ENCODE assay signal across 9 mouse cellular contexts in the genomic region with DNA sequence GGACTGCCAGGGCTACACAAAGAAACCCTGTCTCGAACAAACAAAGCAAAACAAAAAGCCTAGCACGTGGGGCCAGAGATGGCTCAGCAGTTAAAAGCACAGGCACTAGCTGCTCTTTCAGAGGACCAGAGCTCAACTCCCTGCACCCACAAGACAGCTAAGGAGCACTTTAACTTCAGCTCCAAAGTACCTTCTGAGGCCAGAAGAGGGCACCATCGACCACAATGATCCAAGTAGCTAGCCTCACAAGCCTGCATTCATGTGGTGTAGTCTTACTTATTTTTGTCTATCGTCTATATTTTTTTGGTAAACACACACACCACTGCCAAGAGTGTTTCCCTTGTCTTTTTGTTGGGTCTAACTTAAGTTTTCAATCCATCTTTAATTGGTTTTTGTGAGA. TPM values are rescaled to one million over a fixed set of nuclear protein-coding genes. Genes with fewer than 3 reads are reported as not detected.
DNase-seq lines count a peak whose midpoint lies in the region; ATAC-seq and TF ChIP-seq lines count a peak whose summit lies in the region.
"Had no signal": no experiment of that assay in that cellular context is flagged by ENCODE, and none has a peak within 500 bp of the region (broad histone marks: within the 10 kb centered on the region; RNA-seq: fewer than 3 reads in every experiment).

No protein-coding gene starts in this region.

- no peaks in the 10 kb centered on the region for H3K36me3 ChIP-seq in kidney, postnatal 0 days (ENCODE audit: insufficient read depth, low read length)
- no peaks in the 10 kb centered on the region for H3K36me3 ChIP-seq in kidney, embryonic 14.5 days (ENCODE audit: control insufficient read depth, insufficient read depth, low read length)
- H3K36me3 ChIP-seq in ES-E14 (ENCODE audit: control insufficient read depth, insufficient read depth, low read length, poor library complexity, severe bottlenecking) = no peaks in the 10 kb centered on the region
- no peaks in the 10 kb centered on the region for H3K36me3 ChIP-seq in lung, postnatal 0 days (ENCODE audit: insufficient read depth, low read length)
- H3K36me3 ChIP-seq: lung, embryonic 15.5 days had no signal

- no peak overlapping the region for H3K27ac ChIP-seq in kidney, postnatal 0 days
- no peak overlapping the region for H3K27ac ChIP-seq in kidney, embryonic 14.5 days (ENCODE audit: low read depth, low read length)
- H3K27ac ChIP-seq in ES-E14 (ENCODE audit: insufficient read depth, low read depth, low read length, poor library complexity, severe bottlenecking) = no peak overlapping the region
- no peak overlapping the region for H3K27ac ChIP-seq in lung, postnatal 0 days (ENCODE audit: low read length)
- H3K27ac ChIP-seq: lung, embryonic 15.5 days had no signal

- H3K9me3 ChIP-seq in kidney, postnatal 0 days (replicated peaks; ENCODE audit: low read length) = no peaks in the 10 kb centered on the region
- H3K9me3 ChIP-seq in kidney, embryonic 14.5 days (ENCODE audit: control insufficient read depth, low read length) = no peaks in the 10 kb centered on the region
- H3K9me3 ChIP-seq in ES-E14 (ENCODE audit: control insufficient read depth, insufficient read depth, low read depth, low read length) = no peaks in the 10 kb centered on the region
- H3K9me3 ChIP-seq in lung, postnatal 0 days (ENCODE audit: low read length) = no peaks in the 10 kb centered on the region
- H3K9me3 ChIP-seq: lung, embryonic 15.5 days had no signal

- peak; percentile 64 for TF ChIP-seq CTCF in kidney, postnatal 0 days (IDR thresholded peaks at IDR 0.05; ENCODE audit: low read depth)
- TF ChIP-seq CTCF in lung, postnatal 0 days (IDR thresholded peaks at IDR 0.05) = peak; percentile 68

- H3K9ac ChIP-seq in kidney, postnatal 0 days (ENCODE audit: low read depth, low read length) = no peak overlapping the region
- no peak overlapping the region for H3K9ac ChIP-seq in kidney, embryonic 14.5 days (ENCODE audit: low read depth, low read length)
- H3K9ac ChIP-seq in ES-E14 (ENCODE audit: insufficient read depth, low read depth, low read length, poor library complexity, severe bottlenecking) = no peak overlapping the region
- H3K9ac ChIP-seq in lung, postnatal 0 days (replicated peaks; ENCODE audit: low read depth) = no peak overlapping the region
- H3K9ac ChIP-seq: lung, embryonic 15.5 days had no signal

- WGBS in kidney, postnatal 0 days = 35% methylated on average over 4 of the region's 4 CpGs
- WGBS in kidney, embryonic 14.5 days = 43% methylated on average over 4 of the region's 4 CpGs
- WGBS in lung, postnatal 0 days = 33% methylated on average over 4 of the region's 4 CpGs

- peak; percentile 28 for DNase-seq in kidney, postnatal 0 days (ENCODE audit: low spot score)
- DNase-seq in ES-E14 (ENCODE audit: low read depth, low spot score) = peak; percentile 54
- DNase-seq in c-Kit-positive CD71-positive TER-119-positive erythroid progenitor cells, embryonic 14.5 days (ENCODE audit: low spot score) = peak; percentile 17
- peak; percentile 50 for DNase-seq in lung, postnatal 0 days (ENCODE audit: low spot score)
- DNase-seq in ovary, postnatal 36 days (ENCODE audit: low spot score) = no peak
- no peak for DNase-seq in layer of hippocampus, postnatal 25 days (ENCODE audit: extremely low spot score in 1 of 2, low spot score in 1 of 2)
- DNase-seq in urinary bladder, adult 18-20 months (ENCODE audit: low spot score in 2 of 2) = no peak

- H3K4me1 ChIP-seq in kidney, postnatal 0 days (replicated peaks; ENCODE audit: insufficient read depth, low read length) = no peaks in the 10 kb centered on the region
- no peaks in the 10 kb centered on the region for H3K4me1 ChIP-seq in kidney, embryonic 14.5 days (ENCODE audit: control insufficient read depth, insufficient read depth, low read length)
- H3K4me1 ChIP-seq in ES-E14 (ENCODE audit: control insufficient read depth in 2 of 2, insufficient read depth in 2 of 2, low read length in 2 of 2, poor library complexity in 1 of 2) = peaks cover 0 to 2% of the 10 kb centered on the region in 2 experiments; a peak in 1 of 4 replicates
- no peaks in the 10 kb centered on the region for H3K4me1 ChIP-seq in lung, postnatal 0 days (ENCODE audit: insufficient read depth, low read depth, low read length)
- H3K4me1 ChIP-seq: lung, embryonic 15.5 days had no signal

- in situ Hi-C loops in ES-E14 (cut with MboI; ENCODE audit: low sequenced_read_pairs in 2 of 2, unreplicated experiment in 2 of 2) = no loop called here

- no peak overlapping the region for H3K4me2 ChIP-seq in kidney, postnatal 0 days (ENCODE audit: low read length)
- no peak overlapping the region for H3K4me2 ChIP-seq in kidney, embryonic 14.5 days (replicated peaks; ENCODE audit: low read depth, low read length)
- no peak overlapping the region for H3K4me2 ChIP-seq in lung, postnatal 0 days (replicated peaks; ENCODE audit: low read depth, low read length)
- H3K4me2 ChIP-seq: lung, embryonic 15.5 days had no signal

- TF ChIP-seq EP300 in lung, postnatal 0 days (IDR thresholded peaks at IDR 0.05) = no peak

- ATAC-seq in kidney, postnatal 0 days (replicated peaks; ENCODE audit: low FRiP score, low read depth) = no peak
- no peak for ATAC-seq in kidney, embryonic 14.5 days (ENCODE audit: low FRiP score, low TSS enrichment)
- no peak for ATAC-seq in lung, postnatal 0 days

- H3K27me3 ChIP-seq in kidney, postnatal 0 days (ENCODE audit: insufficient read depth, low read length) = no peaks in the 10 kb centered on the region
- no peaks in the 10 kb centered on the region for H3K27me3 ChIP-seq in kidney, embryonic 14.5 days (ENCODE audit: control insufficient read depth, insufficient read depth, low read length)
- no peaks in the 10 kb centered on the region for H3K27me3 ChIP-seq in lung, postnatal 0 days (replicated peaks; ENCODE audit: insufficient read depth, low read length)
- H3K27me3 ChIP-seq: lung, embryonic 15.5 days had no signal

- no peak overlapping the region for H3K4me3 ChIP-seq in kidney, postnatal 0 days (replicated peaks; ENCODE audit: low read depth, low read length)
- H3K4me3 ChIP-seq in kidney, embryonic 14.5 days (ENCODE audit: low read length) = no peak overlapping the region
- H3K4me3 ChIP-seq in ES-E14 (ENCODE audit: insufficient read depth in 1 of 2, low read depth in 1 of 2, low read length in 2 of 2, poor library complexity in 1 of 2, severe bottlenecking in 1 of 2) = no peak overlapping the region
- no peak overlapping the region for H3K4me3 ChIP-seq in lung, postnatal 0 days (ENCODE audit: low read depth, low read length)
- H3K4me3 ChIP-seq: lung, embryonic 15.5 days had no signal

TF ChIP-seq in ES-E14, 5 proteins besides CTCF, POLR2A, EP300 and RAD21:
- no peak for TF ChIP-seq HCFC1 (IDR thresholded peaks at IDR 0.05; ENCODE audit: borderline replicate concordance, insufficient read depth, low read length)

RNA-seq across cellular contexts. Expression of a gene that starts 14.1 kb away (rescaled TPM):
- polyA plus RNA-seq in kidney, postnatal 0 days (2015; fragmentation: Nextera tagmentation; extraction: Ambion mirVana) = 19.5 and 21.9 TPM in 2 replicates
- polyA plus RNA-seq in kidney, embryonic 14.5 days (2014; fragmentation: Nextera tagmentation; extraction: Ambion mirVana) = 10.8 and 12.1 TPM in 2 replicates
- 4.9 and 5.8 TPM in 2 replicates for total RNA-seq in ES-E14 (2012; rRNA removed)
- polyA plus RNA-seq in lung, postnatal 0 days (2015; fragmentation: Nextera tagmentation; extraction: Ambion mirVana) = 18.3 and 19.1 TPM in 2 replicates
- total RNA-seq in layer of hippocampus, postnatal 25 days (2021) = 10 to 100 TPM; 28.7 to 30.0 TPM

RNA-seq across cellular contexts. Expression of a gene that starts 36.3 kb away (rescaled TPM):
- polyA plus RNA-seq in kidney, postnatal 0 days (2015; fragmentation: Nextera tagmentation; extraction: Ambion mirVana) = 354 and 357 TPM in 2 replicates
- 305 and 387 TPM in 2 replicates for polyA plus RNA-seq in kidney, embryonic 14.5 days (2014; fragmentation: Nextera tagmentation; extraction: Ambion mirVana)
- 94.5 and 98.9 TPM in 2 replicates for total RNA-seq in ES-E14 (2012; rRNA removed)
- polyA plus RNA-seq in lung, postnatal 0 days (2015; fragmentation: Nextera tagmentation; extraction: Ambion mirVana) = 313 and 315 TPM in 2 replicates
- total RNA-seq in layer of hippocampus, postnatal 25 days (2021) = 100 to 1,000 TPM; 364 to 405 TPM

RNA-seq across cellular contexts. Expression of a gene that starts 53.3 kb away (rescaled TPM):
- polyA plus RNA-seq in kidney, postnatal 0 days (2015; fragmentation: Nextera tagmentation; extraction: Ambion mirVana) = 4.1 and 4.4 TPM in 2 replicates
- 0.71 and 1.2 TPM in 2 replicates for polyA plus RNA-seq in kidney, embryonic 14.5 days (2014; fragmentation: Nextera tagmentation; extraction: Ambion mirVana)
- total RNA-seq in ES-E14 (2012; rRNA removed) = 0.32 and 0.36 TPM in 2 replicates
- 9.7 and 14.0 TPM in 2 replicates for polyA plus RNA-seq in lung, postnatal 0 days (2015; fragmentation: Nextera tagmentation; extraction: Ambion mirVana)
- under 1 TPM; 0.42 to 0.49 TPM for total RNA-seq in layer of hippocampus, postnatal 25 days (2021)

Comparison
In these comparisons a context has a peak if more than half of its experiments do, and no peak if none do; other contexts are left out.
1. DNase-seq: peak in kidney, postnatal 0 days (single experiment), ES-E14 (single experiment), c-Kit-positive CD71-positive TER-119-positive erythroid progenitor cells, embryonic 14.5 days (single experiment) and lung, postnatal 0 days (single experiment); none in ovary, postnatal 36 days (single experiment), layer of hippocampus, postnatal 25 days (0 of 2) and urinary bladder, adult 18-20 months (0 of 2).